Mouse (Mus musculus): ENCODE data around the gene Arl6ip4.

GRCm38 (mm10) chr5:124069657-124070056, 46.2 kb upstream of the Arl6ip4 start:
- TF ChIP-seq CTCF (IDR thresholded peaks at IDR 0.05) (no peak), POLR2A (IDR thresholded peaks at IDR 0.05; ENCODE audit: insufficient read depth, low read depth, low read length) (no peak)
